Mouse (Mus musculus) hindbrain, embryonic 12.5 days (tissue): ENCODE measurements around the gene H2al1c. TPM values are rescaled to one million over a fixed set of nuclear protein-coding genes. Genes with fewer than 3 reads are reported as not detected.
"Not testable (repeated sequence)": the region's sequence is repeated elsewhere in the genome, so short reads cannot be mapped to it uniquely, and the experiment has no call there.

Experiments used
- ATAC-seq: fragments of 200-750 bp; cut with Nextera tagmentation; 2 replicates; pipeline ENCODE4 v1.8.0; 2017; ENCODE audit warnings: moderate TSS enrichment; ENCODE audit not compliant: low FRiP score
- H3K27ac ChIP-seq: fragments of 300-500 bp; sonication (generic); 2 replicates; pipeline ENCODE4 v1.5.1; 2016; ENCODE audit warnings: mild to moderate bottlenecking
- H3K27me3 ChIP-seq: fragments of 300-500 bp; sonication (generic); 2 replicates; pipeline ENCODE4 v1.6.1; 2016; ENCODE audit warnings: mild to moderate bottlenecking
- H3K36me3 ChIP-seq: fragments of 300-500 bp; sonication (generic); 2 replicates; pipeline ENCODE4 v1.6.1; 2016; ENCODE audit warnings: mild to moderate bottlenecking
- H3K4me1 ChIP-seq: fragments of 300-500 bp; sonication (generic); 2 replicates; pipeline ENCODE4 v1.6.1; 2016
- H3K4me2 ChIP-seq: fragments of 300-500 bp; sonication (generic); replicated peaks from 2 replicates; pipeline ENCODE4 v1.6.1; 2016; ENCODE audit warnings: mild to moderate bottlenecking
- H3K4me3 ChIP-seq: fragments of 300-500 bp; sonication (generic); 2 replicates; pipeline ENCODE4 v1.5.1; 2016; ENCODE audit warnings: mild to moderate bottlenecking
- H3K9ac ChIP-seq: fragments of 300-500 bp; sonication (generic); 2 replicates; pipeline ENCODE4 v1.6.1; 2016; ENCODE audit warnings: mild to moderate bottlenecking, moderate library complexity
- H3K9me3 ChIP-seq: fragments of 300-500 bp; sonication (generic); replicated peaks from 2 replicates; pipeline ENCODE4 v1.6.1; 2016; ENCODE audit warnings: mild to moderate bottlenecking
- WGBS: fragments of 180-500 bp; shearing (Covaris S2); methylation state at CpG from one replicate; pipeline ENCODE4 v1.1.7; 2016; 5-methylcytosine and 5-hydroxymethylcytosine counted together
- polyA plus RNA-seq: library from polyadenylated mRNA; unstranded; fragments of >200 nt; fragmentation: Nextera tagmentation; extraction: Ambion mirVana; gene quantifications from 2 replicates; pipeline ENCODE4 v1.2.1, GENCODE M21; 2016

The H2al1c gene
- polyA plus RNA-seq: not detected in 2 replicates

DNA sequence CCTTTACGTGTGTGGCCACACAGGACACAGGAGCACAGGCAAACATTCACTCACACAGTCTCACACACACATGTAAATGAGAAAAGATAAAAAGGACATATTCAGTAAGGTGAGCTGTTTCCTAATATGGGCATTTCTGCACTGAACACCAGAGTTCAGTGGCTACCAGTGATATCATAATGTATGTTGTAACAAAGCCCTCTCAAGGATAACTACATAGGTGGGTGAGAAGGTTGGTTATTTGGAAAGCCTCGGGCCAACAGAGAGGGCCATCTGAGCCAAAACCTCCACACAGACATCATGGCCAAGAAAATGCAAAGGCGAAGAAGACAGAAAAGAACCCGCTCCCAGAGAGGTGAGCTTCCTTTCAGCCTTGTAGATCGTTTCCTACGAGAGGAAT lies at the start of gene H2al1c:
H2al1c (plus strand) TSS at position 301 of the 400 bp plus-strand sequence.
- WGBS: 89% methylated on average over 3 of the region's 6 CpGs
- not testable (repeated sequence) for ATAC-seq, H3K9ac ChIP-seq, H3K4me1 ChIP-seq, H3K36me3 ChIP-seq, H3K27me3 ChIP-seq, H3K9me3 ChIP-seq, H3K27ac ChIP-seq, H3K4me2 ChIP-seq, H3K4me3 ChIP-seq

- Histone ChIP-seq H3K9me3 (no peaks in the 10 kb centered on the region), H3K36me3 (no peaks in the 10 kb centered on the region), H3K4me3 (no peak overlapping the region), H3K27ac (no peak overlapping the region), H3K9ac (no peak overlapping the region), H3K4me2 (no peak overlapping the region), H3K4me1 (no peaks in the 10 kb centered on the region), H3K27me3 (peaks cover 13% of the 10 kb centered on the region)
- WGBS: 77% methylated on average over 8 of the region's 8 CpGs
- ATAC-seq: no peak
These were observed 40.5 kb upstream of the H2al1c start for GRCm38 (mm10) chrX:11264918-11265317.

DNA sequence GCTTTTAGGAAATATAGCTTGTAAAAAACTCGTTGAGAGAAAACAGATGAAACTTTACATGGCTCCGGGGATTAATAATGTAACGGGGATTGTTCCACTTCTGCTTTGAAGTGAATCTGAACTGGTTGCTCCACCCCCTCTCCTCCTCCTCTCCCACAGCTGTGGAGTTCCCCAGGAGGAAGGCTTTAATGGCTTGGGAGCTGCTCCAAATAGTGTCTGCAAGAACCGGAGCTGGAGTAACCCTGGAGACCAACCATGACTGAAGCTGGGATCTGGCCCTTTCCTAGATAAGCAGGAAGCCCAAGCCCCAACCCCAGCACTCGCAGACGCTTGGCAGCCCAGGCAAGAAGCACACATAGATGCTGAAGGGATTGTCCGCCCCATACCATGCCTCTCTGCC lies 37.7 kb upstream of the H2al1c start:
- H3K36me3 ChIP-seq: no peaks in the 10 kb centered on the region
- H3K4me3 ChIP-seq: no peak overlapping the region
- no peak overlapping the region for H3K4me2 ChIP-seq
- WGBS: 64% methylated on average over 7 of the region's 7 CpGs
- no peaks in the 10 kb centered on the region for H3K4me1 ChIP-seq
- no peak overlapping the region for H3K27ac ChIP-seq
- ATAC-seq: no peak
- H3K27me3 ChIP-seq: peaks cover 13% of the 10 kb centered on the region
- H3K9ac ChIP-seq: no peak overlapping the region
- H3K9me3 ChIP-seq: no peaks in the 10 kb centered on the region

DNA sequence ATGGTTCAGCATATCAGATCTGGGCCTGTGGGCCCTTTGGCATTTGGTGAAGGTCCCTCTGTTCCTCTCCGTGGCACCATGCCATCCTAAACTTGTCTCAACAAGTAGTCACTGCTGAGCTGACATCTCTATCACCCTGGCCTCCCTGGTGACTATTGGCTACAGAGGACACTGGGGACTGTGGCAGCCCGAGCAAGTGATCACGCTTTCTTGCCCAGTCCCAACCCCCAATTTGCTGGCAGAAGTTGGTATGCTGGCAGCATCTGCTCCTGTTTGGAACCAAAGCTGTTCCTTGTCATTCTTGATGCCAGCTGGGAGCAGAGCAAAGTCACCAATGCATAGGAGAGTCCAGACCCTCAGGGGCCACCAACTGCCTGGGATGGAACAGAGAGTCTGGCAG lies 36.4 kb upstream of the H2al1c start:
- Histone ChIP-seq H3K4me2 (no peak overlapping the region), H3K4me3 (no peak overlapping the region), H3K27me3 (peaks cover 13% of the 10 kb centered on the region), H3K9ac (no peak overlapping the region), H3K4me1 (no peaks in the 10 kb centered on the region), H3K27ac (no peak overlapping the region), H3K36me3 (no peaks in the 10 kb centered on the region), H3K9me3 (no peaks in the 10 kb centered on the region)
- 81% methylated on average over 3 of the region's 3 CpGs for WGBS
- no peak for ATAC-seq

GRCm38 (mm10) chrX:11273190-11273589 lies 32.3 kb upstream of the H2al1c start:
- H3K9ac ChIP-seq: no peak overlapping the region
- no peaks in the 10 kb centered on the region for H3K9me3 ChIP-seq
- no peak overlapping the region for H3K4me2 ChIP-seq
- no peak for ATAC-seq
- H3K27ac ChIP-seq: no peak overlapping the region
- H3K27me3 ChIP-seq: no peaks in the 10 kb centered on the region; the same call in 1 of the 2 replicates
- WGBS: 78% methylated on average over 3 of the region's 3 CpGs
- no peaks in the 10 kb centered on the region for H3K4me1 ChIP-seq
- no peaks in the 10 kb centered on the region for H3K36me3 ChIP-seq
- H3K4me3 ChIP-seq: no peak overlapping the region

- WGBS: 82% methylated on average over 6 of the region's 6 CpGs
- ATAC-seq: no peak
- no peak overlapping the region for H3K4me3 ChIP-seq
These were observed 28.4 kb upstream of the H2al1c start for GRCm38 (mm10) chrX:11277083-11277482.

DNA sequence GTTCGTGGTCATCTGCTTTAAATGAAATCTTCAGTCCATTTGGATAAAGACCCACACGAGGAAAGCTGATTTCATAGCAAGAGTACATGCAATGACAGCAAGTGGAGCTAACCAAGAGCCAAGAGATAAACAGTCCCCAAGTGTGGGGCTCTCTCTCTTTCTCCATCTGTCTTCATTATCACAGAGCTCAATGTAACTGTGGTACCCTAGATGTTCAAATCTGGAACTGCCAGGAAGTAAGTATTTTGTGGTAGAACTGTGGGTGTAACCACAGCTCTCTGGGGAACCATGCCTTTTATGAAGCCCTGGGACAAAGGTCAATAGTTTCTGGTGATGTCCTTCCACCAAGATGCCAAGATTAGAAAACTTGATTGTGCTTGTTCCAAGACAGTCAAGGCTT lies 24.7 kb upstream of the H2al1c start:
- no peak for ATAC-seq
- Histone ChIP-seq H3K9ac (no peak overlapping the region), H3K27me3 (no peaks in the 10 kb centered on the region), H3K27ac (no peak overlapping the region), H3K4me2 (no peak overlapping the region), H3K4me3 (no peak overlapping the region), H3K36me3 (no peaks in the 10 kb centered on the region), H3K9me3 (no peaks in the 10 kb centered on the region), H3K4me1 (no peaks in the 10 kb centered on the region)
- 78% methylated on average over 2 of the region's 2 CpGs for WGBS

More at GRCm38 (mm10) chrX:11277083-11277482, 28.4 kb upstream of the H2al1c start:
- no peak overlapping the region for H3K4me2 ChIP-seq
- H3K9me3 ChIP-seq: no peaks in the 10 kb centered on the region
- no peak overlapping the region for H3K9ac ChIP-seq
- H3K27ac ChIP-seq: no peak overlapping the region
- no peaks in the 10 kb centered on the region for H3K36me3 ChIP-seq
- no peaks in the 10 kb centered on the region for H3K4me1 ChIP-seq
- H3K27me3 ChIP-seq: no peaks in the 10 kb centered on the region

DNA sequence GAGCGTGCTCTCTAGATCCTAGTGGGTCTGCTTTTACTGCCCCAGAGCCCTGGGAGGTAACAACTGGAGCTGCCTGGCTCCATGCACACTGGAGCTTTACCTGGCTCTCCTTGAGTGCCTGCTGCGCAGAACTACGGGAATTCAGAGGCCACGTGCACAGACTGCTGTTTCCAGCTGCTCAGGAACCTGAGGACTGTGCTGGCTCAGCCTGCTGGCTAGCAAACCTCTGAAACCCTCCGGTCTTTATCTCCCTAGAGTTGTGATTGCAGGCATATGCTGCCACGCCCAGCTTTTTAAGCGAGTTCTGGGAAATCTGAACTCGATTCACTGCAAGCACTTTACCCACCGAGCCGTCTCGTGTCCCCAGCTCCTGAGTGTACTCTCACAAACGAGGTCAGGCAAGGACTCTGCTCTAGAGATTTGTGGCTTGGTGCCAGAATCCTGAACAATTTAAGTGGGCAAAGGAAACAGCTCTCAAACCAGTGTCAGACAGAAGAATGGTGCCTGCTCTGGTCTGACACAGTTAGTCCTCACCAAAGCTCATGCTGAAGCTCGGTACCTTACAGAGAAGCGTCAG lies 17.1 kb upstream of the H2al1c start:
- Histone ChIP-seq H3K4me3 (no peak overlapping the region), H3K9ac (no peak overlapping the region)
- 76% methylated on average over 14 of the region's 14 CpGs for WGBS

GRCm38 (mm10) chrX:11289244-11289643 lies 16.2 kb upstream of the H2al1c start:
- H3K4me3 ChIP-seq: no peak overlapping the region
- ATAC-seq: no peak

More for the DNA sequence above, 17.1 kb upstream of the H2al1c start:
- Histone ChIP-seq H3K9me3 (no peaks in the 10 kb centered on the region), H3K4me2 (no peak overlapping the region), H3K27me3 (peaks cover 11% of the 10 kb centered on the region; the same call in 1 of the 2 replicates), H3K36me3 (no peaks in the 10 kb centered on the region), H3K27ac (no peak overlapping the region), H3K4me1 (no peaks in the 10 kb centered on the region)
- ATAC-seq: no peak

DNA sequence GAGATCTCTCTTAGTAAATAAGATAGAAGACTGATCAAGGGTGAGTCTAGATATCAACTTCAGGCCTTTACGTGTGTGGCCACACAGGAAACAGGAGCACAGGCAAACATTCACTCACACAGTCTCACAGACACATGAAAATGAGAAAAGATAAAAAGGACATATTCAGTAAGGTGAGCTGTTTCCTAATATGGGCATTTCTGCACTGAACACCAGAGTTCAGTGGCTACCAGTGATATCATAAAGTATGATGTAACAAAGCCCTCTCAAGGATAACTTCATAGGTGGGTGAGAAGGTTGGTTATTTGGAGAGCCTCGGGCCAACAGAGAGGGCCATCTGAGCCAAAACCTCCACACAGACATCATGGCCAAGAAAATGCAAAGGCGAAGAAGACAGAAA lies 6.5 kb upstream of the H2al1c start, which contains the start of gene H2al1a:
H2al1a (plus strand) TSS at position 301 of the 400 bp plus-strand sequence.
- WGBS: no CpG with 5 or more reads among the region's 3 CpGs
- not testable (repeated sequence) for H3K4me3 ChIP-seq, H3K4me2 ChIP-seq, H3K36me3 ChIP-seq, H3K27ac ChIP-seq, H3K4me1 ChIP-seq, H3K27me3 ChIP-seq, ATAC-seq, H3K9ac ChIP-seq, H3K9me3 ChIP-seq

More at GRCm38 (mm10) chrX:11289244-11289643, 16.2 kb upstream of the H2al1c start:
- Histone ChIP-seq H3K27ac (no peak overlapping the region), H3K9ac (no peak overlapping the region), H3K27me3 (peaks cover 11% of the 10 kb centered on the region; the same call in 1 of the 2 replicates), H3K36me3 (no peaks in the 10 kb centered on the region), H3K4me2 (no peak overlapping the region), H3K9me3 (no peaks in the 10 kb centered on the region), H3K4me1 (no peaks in the 10 kb centered on the region)
- WGBS: 62% methylated on average over 4 of the region's 4 CpGs

DNA sequence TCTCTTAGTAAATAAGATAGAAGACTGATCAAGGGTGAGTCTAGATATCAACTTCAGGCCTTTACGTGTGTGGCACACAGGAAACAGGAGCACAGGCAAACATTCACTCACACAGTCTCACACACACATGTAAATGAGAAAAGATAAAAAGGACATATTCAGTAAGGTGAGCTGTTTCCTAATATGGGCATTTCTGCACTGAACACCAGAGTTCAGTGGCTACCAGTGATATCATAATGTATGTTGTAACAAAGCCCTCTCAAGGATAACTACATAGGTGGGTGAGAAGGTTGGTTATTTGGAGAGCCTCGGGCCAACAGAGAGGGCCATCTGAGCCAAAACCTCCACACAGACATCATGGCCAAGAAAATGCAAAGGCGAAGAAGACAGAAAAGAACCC lies 3.3 kb upstream of the H2al1c start, which contains the start of gene H2al1b:
H2al1b (plus strand) TSS at position 301 of the 400 bp plus-strand sequence.
- H3K9ac ChIP-seq, H3K4me1 ChIP-seq, H3K27me3 ChIP-seq, H3K4me3 ChIP-seq, H3K4me2 ChIP-seq, H3K27ac ChIP-seq, H3K36me3 ChIP-seq, ATAC-seq, H3K9me3 ChIP-seq: not testable (repeated sequence)
- WGBS: 100% methylated on average over 1 of the region's 3 CpGs

GRCm38 (mm10) chrX:11308524-11308923 lies 3.1 kb downstream of the H2al1c start, which contains the start of gene H2al1d:
Gene H2al1d, plus strand, starts transcription at chrX:11308824.
- not testable (repeated sequence) for H3K27me3 ChIP-seq, H3K4me1 ChIP-seq, H3K9me3 ChIP-seq, H3K4me3 ChIP-seq, H3K9ac ChIP-seq, ATAC-seq, H3K4me2 ChIP-seq, H3K36me3 ChIP-seq, H3K27ac ChIP-seq
- WGBS: no CpG with 5 or more reads among the region's 6 CpGs

GRCm38 (mm10) chrX:11311634-11312033 lies 6.2 kb downstream of the H2al1c start, which contains the start of gene H2al1e:
Gene H2al1e, plus strand, starts transcription at chrX:11311934.
- WGBS: no CpG with 5 or more reads among the region's 3 CpGs
- H3K4me3 ChIP-seq, H3K27ac ChIP-seq, H3K9ac ChIP-seq, H3K27me3 ChIP-seq, ATAC-seq, H3K4me2 ChIP-seq, H3K9me3 ChIP-seq, H3K4me1 ChIP-seq, H3K36me3 ChIP-seq: not testable (repeated sequence)
